Mouse (Mus musculus): ENCODE results near the gene Tnni3. TPM values are rescaled to one million over a fixed set of nuclear protein-coding genes. Genes with fewer than 3 reads are reported as not detected.

Tnni3 gene
- polyA plus RNA-seq, 2 experiments: 2.8 to 10.6 TPM

GRCm38 (mm10) chr7:4508739-4509116 is 15.3 kb downstream of the Tnni3 start:
- Histone ChIP-seq H3K4me3 (replicated peaks; ENCODE audit: low read length) (no peak overlapping the region), H3K4me1 (ENCODE audit: control insufficient read depth, insufficient read depth, low read length) (peaks cover 2% of the 10 kb centered on the region; the same call in 1 of the 2 replicates), H3K36me3 (ENCODE audit: control insufficient read depth, insufficient read depth, low read length) (no peaks in the 10 kb centered on the region), H3K4me2 (replicated peaks; ENCODE audit: low read depth, low read length, severe bottlenecking) (no peak overlapping the region), H3K27me3 (ENCODE audit: control insufficient read depth, insufficient read depth, low read length) (no peaks in the 10 kb centered on the region), H3K27ac (replicated peaks; ENCODE audit: low read depth, low read length) (no peak overlapping the region), H3K9me3 (ENCODE audit: control insufficient read depth, low read length) (no peaks in the 10 kb centered on the region), H3K9ac (ENCODE audit: low read depth, low read length, severe bottlenecking) (no peak overlapping the region)
- ATAC-seq (ENCODE audit: low FRiP score, low read depth) (no peak), DNase-seq (ENCODE audit: low spot score) (no peak)
- WGBS: 89% methylated on average over 8 of the region's 8 CpGs
- no peak for TF ChIP-seq POLR2A (IDR thresholded peaks at IDR 0.05; ENCODE audit: borderline replicate concordance, extremely low read depth, insufficient read depth, insufficient read length)

- Histone ChIP-seq H3K4me3 (replicated peaks; ENCODE audit: low read length) (no peak overlapping the region), H3K4me2 (replicated peaks; ENCODE audit: low read depth, low read length, severe bottlenecking) (no peak overlapping the region), H3K27ac (replicated peaks; ENCODE audit: low read depth, low read length) (no peak overlapping the region), H3K27me3 (ENCODE audit: control insufficient read depth, insufficient read depth, low read length) (no peaks in the 10 kb centered on the region), H3K4me1 (ENCODE audit: control insufficient read depth, insufficient read depth, low read length) (peaks cover 2% of the 10 kb centered on the region; the same call in 1 of the 2 replicates), H3K36me3 (ENCODE audit: control insufficient read depth, insufficient read depth, low read length) (no peaks in the 10 kb centered on the region), H3K9ac (ENCODE audit: low read depth, low read length, severe bottlenecking) (no peak overlapping the region), H3K9me3 (ENCODE audit: control insufficient read depth, low read length) (no peaks in the 10 kb centered on the region)
- no peak for TF ChIP-seq POLR2A (IDR thresholded peaks at IDR 0.05; ENCODE audit: borderline replicate concordance, extremely low read depth, insufficient read depth, insufficient read length)
- ATAC-seq (ENCODE audit: low FRiP score, low read depth) (no peak), DNase-seq (ENCODE audit: low spot score) (no peak)
- WGBS: 79% methylated on average over 22 of the region's 32 CpGs
Observed at GRCm38 (mm10) chr7:4508062-4508738, 15.8 kb downstream of the Tnni3 start.

- H3K27me3 ChIP-seq (ENCODE audit: control insufficient read depth, insufficient read depth, low read length): no peaks in the 10 kb centered on the region
- no peak overlapping the region for H3K27ac ChIP-seq (replicated peaks; ENCODE audit: low read depth, low read length)
- ATAC-seq (ENCODE audit: low FRiP score, low read depth): no peak
- TF ChIP-seq POLR2A (IDR thresholded peaks at IDR 0.05; ENCODE audit: borderline replicate concordance, extremely low read depth, insufficient read depth, insufficient read length): no peak
- no peaks in the 10 kb centered on the region for H3K36me3 ChIP-seq (ENCODE audit: control insufficient read depth, insufficient read depth, low read length)
- no peak overlapping the region for H3K9ac ChIP-seq (ENCODE audit: low read depth, low read length, severe bottlenecking)
- DNase-seq (ENCODE audit: low spot score): no peak
- no peak overlapping the region for H3K4me2 ChIP-seq (replicated peaks; ENCODE audit: low read depth, low read length, severe bottlenecking)
- WGBS: 23% methylated on average over 4 of the region's 4 CpGs
- H3K4me3 ChIP-seq (replicated peaks; ENCODE audit: low read length): no peak overlapping the region
- peaks cover 2% of the 10 kb centered on the region; the same call in 1 of the 2 replicates for H3K4me1 ChIP-seq (ENCODE audit: control insufficient read depth, insufficient read depth, low read length)
- H3K9me3 ChIP-seq (ENCODE audit: control insufficient read depth, low read length): no peaks in the 10 kb centered on the region
Observed at GRCm38 (mm10) chr7:4507220-4507619, 16.8 kb downstream of the Tnni3 start.

- H3K27ac ChIP-seq (replicated peaks; ENCODE audit: low read depth, low read length): no peak overlapping the region
- 58% methylated on average over 11 of the region's 11 CpGs for WGBS
- no peak for ATAC-seq (ENCODE audit: low FRiP score, low read depth)
- no peak for TF ChIP-seq POLR2A (IDR thresholded peaks at IDR 0.05; ENCODE audit: borderline replicate concordance, extremely low read depth, insufficient read depth, insufficient read length)
- DNase-seq (ENCODE audit: low spot score): no peak
- no peak overlapping the region for H3K4me2 ChIP-seq (replicated peaks; ENCODE audit: low read depth, low read length, severe bottlenecking)
- H3K9ac ChIP-seq (ENCODE audit: low read depth, low read length, severe bottlenecking): no peak overlapping the region
- H3K9me3 ChIP-seq (ENCODE audit: control insufficient read depth, low read length): no peaks in the 10 kb centered on the region
- no peaks in the 10 kb centered on the region for H3K36me3 ChIP-seq (ENCODE audit: control insufficient read depth, insufficient read depth, low read length)
- H3K4me1 ChIP-seq (ENCODE audit: control insufficient read depth, insufficient read depth, low read length): peaks cover 10% of the 10 kb centered on the region
- no peaks in the 10 kb centered on the region for H3K27me3 ChIP-seq (ENCODE audit: control insufficient read depth, insufficient read depth, low read length)
- no peak overlapping the region for H3K4me3 ChIP-seq (replicated peaks; ENCODE audit: low read length)
Observed at GRCm38 (mm10) chr7:4504646-4505435, 19.2 kb downstream of the Tnni3 start.

GRCm38 (mm10) chr7:4503858-4504257 is 20.2 kb downstream of the Tnni3 start:
- H3K9ac ChIP-seq (ENCODE audit: low read depth, low read length, severe bottlenecking): no peak overlapping the region
- no peak overlapping the region for H3K4me2 ChIP-seq (replicated peaks; ENCODE audit: low read depth, low read length, severe bottlenecking)
- no peak overlapping the region for H3K27ac ChIP-seq (replicated peaks; ENCODE audit: low read depth, low read length)
- no peak for TF ChIP-seq POLR2A (IDR thresholded peaks at IDR 0.05; ENCODE audit: borderline replicate concordance, extremely low read depth, insufficient read depth, insufficient read length)
- H3K27me3 ChIP-seq (ENCODE audit: control insufficient read depth, insufficient read depth, low read length): no peaks in the 10 kb centered on the region
- H3K4me1 ChIP-seq (ENCODE audit: control insufficient read depth, insufficient read depth, low read length): peaks cover 17% of the 10 kb centered on the region
- DNase-seq (ENCODE audit: low spot score): no peak
- no peaks in the 10 kb centered on the region for H3K36me3 ChIP-seq (ENCODE audit: control insufficient read depth, insufficient read depth, low read length)
- no peak for ATAC-seq (ENCODE audit: low FRiP score, low read depth)
- H3K4me3 ChIP-seq (replicated peaks; ENCODE audit: low read length): no peak overlapping the region
- H3K9me3 ChIP-seq (ENCODE audit: control insufficient read depth, low read length): no peaks in the 10 kb centered on the region
- 75% methylated on average over 5 of the region's 5 CpGs for WGBS

Data from limb, embryonic 14.5 days (tissue).